Mouse (Mus musculus) kidney, adult 11 months (tissue): Measurements from ENCODE around the gene Olfr1342.

Experiments
- DNase-seq: peaks from one replicate; pipeline ENCODE4 v3.0.0; 2022

Olfr1342 gene

DNA sequence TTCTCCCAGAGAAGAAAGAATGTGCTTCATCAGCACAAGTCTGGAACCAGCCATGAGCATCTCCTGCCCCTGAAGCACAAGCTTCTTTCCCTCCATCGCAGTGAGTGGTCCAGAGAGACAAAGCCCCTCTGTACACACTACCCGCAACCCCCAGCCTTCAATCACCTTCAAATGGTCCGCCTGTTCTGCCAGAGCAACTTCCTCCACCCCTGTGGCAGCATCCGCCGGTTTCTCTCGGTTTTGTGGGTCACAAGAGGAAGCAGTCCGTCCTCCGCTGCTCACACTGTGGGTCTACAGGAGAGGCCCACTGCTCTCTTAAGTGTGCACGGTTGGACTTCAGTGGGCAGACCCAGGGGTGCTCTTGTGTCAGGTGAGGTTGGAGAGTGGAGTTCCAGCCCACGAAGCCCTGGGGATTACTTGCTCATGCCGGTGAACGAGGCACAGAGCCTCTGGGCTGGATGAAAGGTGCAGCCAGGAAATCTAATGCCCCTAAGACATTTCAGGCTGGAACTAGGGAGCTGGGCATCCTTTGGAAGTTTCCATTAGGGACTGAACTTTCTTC lies at the start of gene Olfr1342:
Gene Olfr1342 (minus strand): TSS at position 345 of the 562 bp plus-strand sequence.
- no peak for DNase-seq

- DNase-seq = no peak
Measured at GRCm38 (mm10) chr4:118741881-118742280, 49.3 kb upstream of the Olfr1342 start.

GRCm38 (mm10) chr4:118740988-118741698 lies 48.6 kb upstream of the Olfr1342 start:
- DNase-seq = no peak

GRCm38 (mm10) chr4:118739574-118739973 lies 47.0 kb upstream of the Olfr1342 start:
- DNase-seq = no peak

DNA sequence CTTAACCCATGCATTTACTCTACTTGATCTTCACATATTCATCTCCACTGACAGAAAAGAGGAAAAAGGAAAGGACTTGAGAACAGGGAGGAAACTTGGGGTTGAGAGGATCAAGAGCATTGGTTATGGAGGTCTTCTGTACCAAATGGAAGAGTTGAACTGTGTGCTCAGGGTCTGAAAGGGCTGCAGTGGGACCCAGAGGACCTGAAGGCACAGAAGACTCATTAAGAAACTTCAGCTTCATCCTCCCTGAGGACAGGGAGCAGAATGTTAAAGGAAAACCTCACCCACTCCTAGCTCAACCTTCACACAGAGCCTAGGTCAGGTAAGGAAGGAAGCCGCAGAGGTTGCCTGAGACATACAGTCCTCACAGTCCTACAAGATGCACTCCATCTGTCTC lies 39.3 kb upstream of the Olfr1342 start, which contains the start of gene Olfr1339:
Gene Olfr1339 (plus strand): TSS at position 301 of the 400 bp plus-strand sequence.
- DNase-seq = no peak

DNA sequence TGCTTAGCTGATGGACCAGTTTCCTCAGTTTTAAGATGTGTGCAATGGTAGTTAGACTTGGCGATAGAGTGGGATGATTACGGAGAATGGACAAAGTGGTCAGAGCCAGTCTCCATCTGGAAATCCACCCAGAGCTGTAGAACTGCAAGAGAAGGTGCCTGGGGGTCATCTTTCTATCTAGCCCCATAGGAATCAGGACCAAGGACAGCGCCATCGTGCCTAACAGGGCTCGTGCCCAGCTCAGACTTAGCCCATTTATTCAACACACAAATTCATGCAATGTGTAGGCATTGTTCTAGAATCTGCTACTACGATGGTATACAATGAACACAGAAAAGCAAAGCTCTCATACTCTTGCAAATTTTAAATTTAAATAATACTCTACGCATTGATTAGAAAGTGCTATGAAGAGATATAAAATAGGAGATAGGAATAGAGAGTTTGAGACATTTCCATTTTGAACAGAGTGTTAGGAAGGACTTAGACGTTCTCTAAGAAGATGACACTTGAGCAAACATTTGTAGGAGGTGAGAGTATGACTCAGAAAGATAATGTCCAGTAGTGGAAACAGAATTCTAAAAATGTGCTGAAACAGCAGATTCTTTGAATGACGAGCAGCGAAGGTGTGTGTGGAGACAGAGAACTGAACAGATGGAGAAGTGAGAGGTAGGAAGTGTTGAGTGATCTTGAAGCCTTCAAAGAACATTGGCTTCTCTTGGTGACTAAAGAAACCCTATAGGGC lies 29.4 kb upstream of the Olfr1342 start:
- DNase-seq = no peak

DNA sequence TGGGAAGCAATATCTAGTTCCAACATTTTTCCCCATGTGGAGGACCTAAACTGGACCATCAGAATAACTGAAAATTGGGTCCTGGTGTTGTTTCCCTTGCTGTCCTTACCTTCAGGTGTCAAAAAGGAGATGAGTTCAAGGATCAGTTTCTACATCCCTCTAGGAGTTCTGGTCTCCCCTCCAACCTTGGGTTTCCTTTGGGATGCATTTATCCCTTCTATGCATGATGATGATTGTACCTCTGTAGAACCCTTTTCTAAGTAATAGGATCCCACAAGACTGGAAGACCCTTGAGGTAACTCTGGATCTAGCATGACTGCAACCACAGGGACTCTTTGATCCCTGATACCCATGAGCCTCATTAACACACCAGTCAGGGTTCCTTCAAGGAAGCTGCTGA lies 27.3 kb upstream of the Olfr1342 start, which contains the start of gene Olfr1340:
Gene Olfr1340 (plus strand): TSS at position 301 of the 400 bp plus-strand sequence.
- no peak for DNase-seq

DNA sequence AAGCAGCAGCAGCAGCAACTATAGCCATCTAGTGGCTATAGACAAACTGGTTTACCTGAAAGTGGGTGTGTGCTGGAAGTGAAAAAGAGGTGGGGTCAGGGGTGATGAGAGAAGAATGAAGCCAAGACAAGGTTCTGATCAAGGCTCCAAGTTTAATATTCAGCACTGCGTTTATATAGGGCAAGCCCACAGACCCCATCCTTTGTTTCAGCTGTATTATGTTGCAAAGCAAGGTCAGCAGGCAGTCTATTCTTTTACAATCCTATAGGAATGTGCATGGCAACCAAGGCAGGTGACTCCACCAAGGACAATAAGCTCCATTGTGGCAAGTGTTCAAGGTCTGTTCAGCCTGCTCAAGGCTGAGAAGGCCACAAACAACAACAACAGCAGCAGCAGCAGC lies 19.1 kb upstream of the Olfr1342 start:
- no peak for DNase-seq

DNA sequence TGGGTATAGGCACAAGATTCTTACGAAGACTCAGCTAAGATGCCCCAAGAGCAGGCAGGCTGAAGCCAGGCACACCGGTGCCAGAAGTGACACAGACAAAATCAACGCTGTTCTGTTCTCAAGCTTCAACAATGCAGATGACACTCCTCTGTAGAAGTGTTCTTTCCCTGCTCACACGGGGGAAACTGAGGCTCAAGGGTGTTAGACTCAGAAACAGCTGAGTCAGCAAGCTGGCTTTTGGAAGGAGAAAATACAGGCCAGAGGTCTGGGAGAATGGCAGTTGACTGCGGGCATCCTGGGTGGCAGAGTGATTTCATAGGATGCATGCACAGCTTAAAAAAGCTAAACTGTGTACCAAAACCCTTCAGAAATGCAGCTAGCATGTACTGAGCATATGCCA lies 15.5 kb upstream of the Olfr1342 start:
- no peak for DNase-seq

GRCm38 (mm10) chr4:118703223-118703622 lies 10.7 kb upstream of the Olfr1342 start, which contains the start of gene Olfr1341:
Olfr1341 (plus strand) TSS chr4:118703523.
- DNase-seq = no peak

GRCm38 (mm10) chr4:118693812-118694211 lies 1.3 kb upstream of the Olfr1342 start:
- no peak for DNase-seq

DNA sequence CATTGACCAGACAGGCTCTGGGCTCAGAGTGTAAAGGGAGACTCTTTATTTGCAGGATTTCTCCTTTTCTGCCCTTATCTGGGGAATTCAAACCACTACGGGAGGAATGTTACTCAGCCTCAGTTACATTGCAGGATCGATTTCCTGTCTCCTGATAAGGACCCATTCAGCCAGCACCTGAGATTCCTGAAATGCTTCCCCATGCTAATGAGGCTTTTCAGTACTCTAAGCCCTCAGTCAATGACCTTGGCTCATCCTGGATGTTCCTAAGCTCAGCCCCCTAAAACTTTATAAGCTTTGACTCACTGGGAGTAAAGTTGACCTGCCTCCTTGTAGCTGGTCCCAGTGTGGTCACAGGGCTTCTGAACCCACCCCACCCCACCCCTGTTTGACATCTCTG lies 5.5 kb downstream of the Olfr1342 start:
- DNase-seq = no peak

DNA sequence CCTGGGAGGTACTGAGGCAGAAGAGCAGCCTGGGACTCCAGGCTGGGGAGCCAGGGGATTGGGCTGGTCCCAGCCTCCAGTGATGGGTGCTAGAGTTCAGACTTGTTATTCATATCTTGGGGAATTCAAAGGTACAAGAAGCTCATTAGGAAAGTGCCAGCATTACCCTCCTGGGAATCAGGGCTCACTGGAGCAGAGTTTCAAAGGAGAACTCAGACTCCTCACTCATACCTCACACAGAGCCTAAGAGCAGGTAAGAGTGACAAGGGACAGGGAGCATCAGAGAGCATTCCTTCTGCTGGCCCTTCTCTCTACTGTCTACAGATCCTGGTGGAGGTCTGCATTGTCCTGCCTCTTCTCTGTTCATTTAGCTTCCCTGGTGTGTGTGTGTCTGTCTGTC lies 33.9 kb downstream of the Olfr1342 start, which contains the start of gene Olfr62:
Gene Olfr62 (plus strand): TSS at position 301 of the 400 bp plus-strand sequence.
- no peak for DNase-seq

DNA sequence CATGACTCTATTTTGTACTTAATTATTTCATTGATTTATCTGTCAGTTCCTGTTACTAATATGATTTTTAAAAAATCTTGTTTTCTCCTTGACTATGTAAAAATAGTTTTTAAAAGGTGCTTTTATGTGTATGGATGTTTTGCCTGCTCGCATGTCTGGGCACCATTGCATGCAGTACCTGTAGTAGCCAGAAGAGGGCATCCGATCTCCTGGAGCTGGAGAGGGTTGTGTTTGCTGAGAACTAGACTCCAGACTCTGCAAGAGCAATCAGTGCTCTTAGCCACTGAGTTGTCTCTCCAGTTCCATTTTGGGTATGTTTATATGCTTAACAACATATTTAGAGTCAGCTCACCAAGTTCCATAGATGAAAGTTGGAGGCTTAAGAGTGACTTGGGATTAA lies 47.3 kb downstream of the Olfr1342 start:
- peak; percentile 7 for DNase-seq

GRCm38 (mm10) chr4:118642346-118643190 lies 50.0 kb downstream of the Olfr1342 start:
- DNase-seq = no peak
